In genomic region chr16:94545781-94546562, GRCm38 (mm10) we compare ENCODE assay signal across 18 mouse cellular contexts. TPM values are rescaled to one million over a fixed set of nuclear protein-coding genes. Genes with fewer than 3 reads are reported as not detected.
DNase-seq lines count a peak whose midpoint lies in the region; ATAC-seq lines count a peak whose summit lies in the region.
"Had no signal": no experiment of that assay in that cellular context is flagged by ENCODE, and none has a peak within 500 bp of the region (broad histone marks: within the 10 kb centered on the region; RNA-seq: fewer than 3 reads in every experiment).

No protein-coding gene starts in this region.

- H3K4me2 ChIP-seq in liver, embryonic 15.5 days, result no peak overlapping the region
- H3K4me2 ChIP-seq: forebrain, embryonic 12.5 days; hindbrain, embryonic 14.5 days; midbrain, embryonic 12.5 days; neural tube, embryonic 12.5 days had no signal

- H3K36me3 ChIP-seq in heart, embryonic 10.5 days, result no peaks in the 10 kb centered on the region
- H3K36me3 ChIP-seq in megakaryocyte, embryonic 14.5 days (replicated peaks; ENCODE audit: low read length), result peaks cover 2% of the 10 kb centered on the region
- H3K36me3 ChIP-seq in liver, embryonic 15.5 days (replicated peaks), result no peaks in the 10 kb centered on the region
- H3K36me3 ChIP-seq: forebrain, embryonic 12.5 days; midbrain, embryonic 12.5 days; neural tube, embryonic 12.5 days had no signal

- no peak overlapping the region for H3K4me3 ChIP-seq in heart, embryonic 10.5 days
- peak overlapping the region; percentile 72 for H3K4me3 ChIP-seq in megakaryocyte, embryonic 14.5 days (replicated peaks)
- H3K4me3 ChIP-seq in liver, embryonic 15.5 days (replicated peaks), result no peak overlapping the region
- H3K4me3 ChIP-seq: forebrain, embryonic 12.5 days; midbrain, embryonic 12.5 days; neural tube, embryonic 12.5 days had no signal

- no peak for ATAC-seq in megakaryocyte, adult 5-6 weeks (ENCODE audit: poor library complexity, severe bottlenecking)
- ATAC-seq in liver, embryonic 15.5 days (ENCODE audit: insufficient read depth), result 0 out of 2 replicates have a peak, but pooled peaks have one; percentile 25
- no peak for ATAC-seq in CD4-positive, CD25-positive, alpha-beta regulatory T cell, adult 4 months

- peaks cover 13% of the 10 kb centered on the region for H3K4me1 ChIP-seq in heart, embryonic 10.5 days
- H3K4me1 ChIP-seq in megakaryocyte, embryonic 14.5 days, result peaks cover 43% of the 10 kb centered on the region
- peaks cover 8% of the 10 kb centered on the region for H3K4me1 ChIP-seq in liver, embryonic 15.5 days (replicated peaks)
- H3K4me1 ChIP-seq: forebrain, embryonic 12.5 days; midbrain, embryonic 12.5 days; neural tube, embryonic 12.5 days had no signal

- no peak for DNase-seq in heart, embryonic 10.5 days (ENCODE audit: low spot score)
- DNase-seq in heart, adult 18-20 months, result no peak
- DNase-seq in left cerebral cortex, adult 9 months (ENCODE audit: low spot score in 2 of 2), result no peak
- DNase-seq: cerebellum, adult 9-10 months; gastrocnemius, postnatal 25 days; heart, postnatal 10 days; kidney, adult 11 months; layer of hippocampus, adult 9-11 months; lung, adult 18-20 months; thymus, adult 18-20 months had no signal

- 0 out of 2 replicates have a peak overlapping the region, but pooled peaks have one; percentile 36 for H3K27ac ChIP-seq in heart, embryonic 10.5 days
- H3K27ac ChIP-seq in liver, embryonic 15.5 days (replicated peaks), result no peak overlapping the region; the same call in 1 of the 2 replicates
- H3K27ac ChIP-seq: forebrain, embryonic 12.5 days; hindbrain, embryonic 14.5 days; midbrain, embryonic 12.5 days; neural tube, embryonic 12.5 days had no signal

- WGBS in heart, embryonic 10.5 days, result 50% methylated on average over 8 of the region's 8 CpGs
- WGBS in liver, embryonic 15.5 days (ENCODE audit: insufficient replicate concordance), result 38% methylated on average over 8 of the region's 8 CpGs

- H3K9ac ChIP-seq in liver, embryonic 15.5 days, result no peak overlapping the region
- H3K9ac ChIP-seq: forebrain, embryonic 12.5 days; hindbrain, embryonic 14.5 days; midbrain, embryonic 12.5 days; neural tube, embryonic 12.5 days had no signal

- no peaks in the 10 kb centered on the region for H3K9me3 ChIP-seq in heart, embryonic 10.5 days
- peaks cover 7% of the 10 kb centered on the region; the same call in 1 of the 2 replicates for H3K9me3 ChIP-seq in megakaryocyte, embryonic 14.5 days
- H3K9me3 ChIP-seq in liver, embryonic 15.5 days (replicated peaks), result no peaks in the 10 kb centered on the region
- H3K9me3 ChIP-seq: forebrain, embryonic 12.5 days; midbrain, embryonic 12.5 days; neural tube, embryonic 12.5 days had no signal

- H3K27me3 ChIP-seq in heart, embryonic 10.5 days (ENCODE audit: insufficient read depth, poor library complexity, severe bottlenecking), result no peaks in the 10 kb centered on the region
- no peaks in the 10 kb centered on the region for H3K27me3 ChIP-seq in megakaryocyte, embryonic 14.5 days (replicated peaks)
- no peaks in the 10 kb centered on the region for H3K27me3 ChIP-seq in liver, embryonic 15.5 days
- H3K27me3 ChIP-seq: forebrain, embryonic 12.5 days; midbrain, embryonic 12.5 days; neural tube, embryonic 12.5 days had no signal

RNA-seq across cellular contexts. Expression of gene Vps26c, which starts 19.3 kb away (rescaled TPM):
- 60.0 and 61.4 TPM in 2 replicates for polyA plus RNA-seq in heart, embryonic 10.5 days (2016; fragmentation: Nextera tagmentation; extraction: Ambion mirVana)
- 10 to 100 TPM; 20.7 to 21.7 TPM for total RNA-seq in heart, adult 18-20 months (2021)
- 2.8 and 3.1 TPM in 2 replicates for polyA plus RNA-seq in megakaryocyte, embryonic 14.5 days (2012; ENCODE audit: insufficient read depth, low replicate concordance)
- 39.2 and 43.3 TPM in 2 replicates for total RNA-seq in megakaryocyte, adult 5-6 weeks (2015)
- total RNA-seq in megakaryocyte, adult 5-6 weeks (2017), result 45.6 and 46.0 TPM in 2 replicates
- 19.2 and 20.6 TPM in 2 replicates for polyA plus RNA-seq in liver, embryonic 15.5 days (2015; fragmentation: Nextera tagmentation; extraction: Ambion mirVana)
- 10 to 100 TPM; 89.2 to 95.1 TPM for polyA plus RNA-seq in CD4-positive, CD25-positive, alpha-beta regulatory T cell, adult 4 months (2017; shearing (Covaris generic))

RNA-seq across cellular contexts. Expression of gene Dyrk1a, which starts 23.8 kb away (rescaled TPM):
- polyA plus RNA-seq in heart, embryonic 10.5 days (2016; fragmentation: Nextera tagmentation; extraction: Ambion mirVana), result 7.7 and 8.1 TPM in 2 replicates
- total RNA-seq in heart, adult 18-20 months (2021), result 10 to 100 TPM; 64.8 to 73.1 TPM
- polyA plus RNA-seq in megakaryocyte, embryonic 14.5 days (2012; ENCODE audit: insufficient read depth, low replicate concordance), result 5.9 and 6.5 TPM in 2 replicates
- 65.9 and 67.4 TPM in 2 replicates for total RNA-seq in megakaryocyte, adult 5-6 weeks (2015)
- 62.2 and 66.8 TPM in 2 replicates for total RNA-seq in megakaryocyte, adult 5-6 weeks (2017)
- polyA plus RNA-seq in liver, embryonic 15.5 days (2015; fragmentation: Nextera tagmentation; extraction: Ambion mirVana), result 4.3 and 4.4 TPM in 2 replicates
- 10 to 100 TPM; 24.2 to 26.6 TPM for polyA plus RNA-seq in CD4-positive, CD25-positive, alpha-beta regulatory T cell, adult 4 months (2017; shearing (Covaris generic))
